Mouse (Mus musculus) ovary, postnatal 10 days (tissue): ENCODE measurements around the gene Chrna5.
A peak's percentile ranks its signal among the peaks of the same experiment; 100 is the strongest.

ENCODE experiments used
- DNase-seq: peaks from one replicate; pipeline ENCODE4 v3.0.0; 2022; ENCODE audit warnings: low spot score

Gene Chrna5

DNA sequence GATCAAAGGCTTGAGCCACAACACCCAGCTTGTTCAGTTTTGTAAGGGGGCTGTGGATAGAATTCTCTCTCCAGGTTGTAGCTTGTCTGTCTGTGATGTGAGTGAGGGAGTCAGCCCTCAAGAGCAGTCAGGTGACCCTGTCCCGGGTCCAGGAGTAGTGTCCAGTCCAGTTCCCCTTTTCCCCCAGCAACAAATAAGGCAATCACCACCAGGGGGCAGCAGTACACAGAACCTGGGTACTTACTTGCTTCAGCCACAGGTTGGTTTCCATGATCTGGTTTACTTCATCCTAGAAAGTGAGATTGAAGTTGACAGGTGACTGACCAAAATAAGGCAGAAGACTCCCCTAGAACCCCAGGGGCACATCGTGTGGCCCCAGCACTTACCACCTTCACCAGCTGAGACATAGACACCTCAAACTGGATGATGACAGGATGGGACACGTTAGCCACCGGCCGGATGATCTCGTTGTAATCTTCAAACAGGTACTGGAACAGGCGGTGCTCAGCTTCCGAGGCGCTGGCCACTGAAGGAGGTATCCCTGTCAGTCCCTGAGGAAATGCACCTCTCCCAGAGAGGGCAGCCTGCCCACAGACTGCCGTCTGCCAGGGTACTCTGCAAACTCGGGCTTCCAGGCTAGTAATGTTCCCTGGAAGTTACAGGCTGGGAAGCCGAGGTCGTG, 43.4 kb downstream of the Chrna5 start:
- peak; percentile 69 for DNase-seq

DNA sequence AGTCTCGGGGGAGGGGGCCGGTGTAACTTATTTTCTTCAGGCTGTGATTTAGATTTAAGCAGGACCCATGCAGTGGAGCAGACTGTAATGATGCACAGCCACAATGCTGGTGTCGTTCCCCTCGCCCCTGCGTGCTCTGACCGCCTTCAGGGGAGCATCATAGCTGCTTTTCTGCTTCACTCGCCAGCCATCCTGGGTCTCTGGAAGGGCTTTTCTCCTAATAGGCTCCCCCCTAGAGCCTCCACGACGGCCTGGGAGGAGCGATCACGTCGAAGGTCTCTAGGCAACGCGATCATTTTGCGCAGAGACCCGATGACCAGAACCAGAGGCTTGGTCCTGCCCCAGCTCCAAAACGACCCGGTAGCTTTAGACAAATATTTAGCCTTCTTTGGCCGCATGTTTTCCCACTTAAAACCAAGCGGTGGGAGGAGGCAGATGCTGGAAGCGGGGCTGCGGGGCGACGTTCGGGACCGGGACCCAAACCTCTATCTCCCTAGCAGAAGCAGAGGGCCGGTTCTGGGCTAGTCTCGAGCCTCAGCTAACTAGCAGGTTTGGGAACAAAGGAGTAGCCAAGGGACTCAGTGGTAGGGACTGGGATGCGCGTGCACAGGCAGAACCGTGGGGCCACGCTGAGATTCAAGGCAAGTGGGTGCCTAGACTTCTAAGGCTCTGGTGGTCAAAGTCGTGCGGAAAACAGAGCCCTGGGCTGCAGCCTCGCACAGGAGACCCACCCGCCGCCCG, 45.0 kb downstream of the Chrna5 start:
- no peak for DNase-seq

DNA sequence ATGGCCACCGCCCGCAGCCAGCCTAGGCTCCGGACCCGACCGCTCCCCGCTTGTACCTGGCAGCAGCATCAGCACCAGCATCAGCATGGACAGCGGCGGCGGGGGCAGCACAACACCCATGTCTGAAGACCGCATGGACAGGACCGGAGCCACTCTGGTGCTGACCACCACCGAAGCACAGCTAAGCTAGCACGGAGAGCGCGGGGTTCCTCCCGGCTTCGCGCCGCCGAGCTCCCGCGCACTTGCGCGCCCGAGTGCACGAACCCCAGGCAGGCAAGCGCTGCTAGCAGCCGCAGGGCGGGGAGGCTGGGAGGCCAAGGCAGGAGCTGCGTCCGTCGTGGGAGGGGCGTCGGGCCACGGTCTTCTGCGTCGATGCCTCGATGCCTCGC, 45.6 kb downstream of the Chrna5 start, which contains the start of gene Chrna3:
Chrna3 (minus strand) TSS at position 288 of the 389 bp plus-strand sequence.
- DNase-seq, result no peak

DNA sequence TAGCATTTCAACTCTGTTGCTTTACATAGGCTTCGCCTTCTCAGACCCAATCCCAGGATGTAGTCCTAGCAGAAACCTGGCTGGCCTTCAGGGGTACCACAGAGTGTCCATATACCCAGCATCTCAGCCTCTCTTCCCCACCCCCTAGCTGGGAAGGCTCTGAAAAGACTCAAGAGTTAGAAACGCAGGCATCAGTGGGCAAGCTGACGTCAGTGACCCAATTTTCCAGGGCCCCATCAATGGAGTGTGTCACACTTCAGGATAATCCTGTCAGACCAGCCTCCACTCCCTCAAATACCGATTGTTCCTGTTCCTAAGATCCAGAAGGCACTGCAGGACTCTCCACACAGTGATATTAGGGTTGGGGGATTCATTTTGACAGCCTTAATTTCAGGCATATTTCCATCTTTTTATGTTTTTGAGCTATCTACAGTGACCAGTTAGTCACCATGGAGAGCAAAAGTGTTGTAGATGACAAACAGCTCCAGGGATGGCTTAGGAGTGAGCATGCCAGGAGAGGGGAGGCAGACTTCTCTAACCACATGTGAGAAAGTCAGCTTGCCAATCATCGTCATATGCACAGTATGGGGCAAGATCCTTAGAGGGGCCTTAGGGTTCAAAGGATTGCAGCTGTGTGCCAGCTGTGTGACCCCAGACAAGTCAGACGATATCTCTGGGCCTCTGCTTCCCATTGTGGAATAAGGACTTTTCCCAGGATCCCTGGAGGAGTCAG, 50.9 kb downstream of the Chrna5 start:
- DNase-seq, result no peak

DNA sequence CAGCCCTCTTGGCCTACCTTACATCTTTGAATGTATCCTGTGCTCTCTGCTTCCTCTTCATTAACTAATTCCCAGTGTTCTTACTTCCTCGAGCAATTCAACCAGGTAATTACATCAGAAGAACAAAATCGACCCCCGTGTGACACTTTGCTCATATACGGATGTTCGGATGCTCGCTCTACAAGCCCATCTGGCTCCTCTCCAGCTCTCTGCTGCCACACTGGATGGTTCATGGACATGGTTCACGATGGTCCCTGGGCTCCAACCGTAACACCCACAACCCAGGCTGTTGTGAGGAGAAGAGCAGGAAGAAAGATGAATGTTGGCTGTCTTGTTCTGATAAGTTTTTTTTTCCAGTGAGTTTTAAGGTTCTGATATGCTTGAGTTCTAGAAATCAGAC, 58.3 kb downstream of the Chrna5 start:
- DNase-seq, result no peak

DNA sequence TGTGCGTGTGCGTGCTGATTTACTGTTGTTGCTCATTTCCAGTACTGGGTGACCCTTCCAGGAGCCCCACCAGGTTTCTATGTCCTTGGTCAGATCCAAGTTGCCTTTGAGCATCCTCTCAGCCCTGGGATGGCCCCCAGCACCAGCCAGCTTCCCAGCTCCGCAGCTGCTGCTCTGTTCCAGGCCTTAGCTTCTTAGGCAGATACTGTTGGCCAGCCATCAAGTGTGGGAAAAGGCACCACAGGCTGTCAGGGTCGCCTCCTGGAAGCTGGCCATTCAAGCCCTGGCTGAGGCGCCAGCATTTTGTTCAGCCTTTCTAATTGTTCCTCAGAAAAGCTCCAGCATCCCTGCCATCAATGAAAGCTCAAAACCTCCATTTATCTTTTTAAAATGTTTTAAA, 59.3 kb downstream of the Chrna5 start:
- DNase-seq, result no peak

DNA sequence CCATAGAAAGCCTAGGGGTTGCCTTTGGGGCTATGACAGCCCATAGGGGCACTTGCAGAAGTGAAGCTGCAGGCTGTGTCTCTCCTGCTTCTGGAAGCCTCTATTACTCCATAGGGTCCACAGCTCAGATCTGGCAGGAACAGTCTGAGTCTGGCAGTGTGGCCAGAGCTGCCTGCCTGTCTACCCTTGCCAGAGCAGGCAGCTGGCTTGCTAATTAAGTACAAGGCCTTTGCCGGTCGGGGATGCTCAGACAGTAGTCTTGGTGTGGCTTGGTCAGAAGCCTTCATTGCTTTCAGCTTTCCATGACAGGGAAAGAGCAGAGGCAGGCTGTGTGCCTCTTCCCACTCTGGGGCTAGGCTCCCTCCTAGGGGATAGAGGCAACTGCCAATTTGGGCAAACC, 60.7 kb downstream of the Chrna5 start:
- DNase-seq, result no peak

DNA sequence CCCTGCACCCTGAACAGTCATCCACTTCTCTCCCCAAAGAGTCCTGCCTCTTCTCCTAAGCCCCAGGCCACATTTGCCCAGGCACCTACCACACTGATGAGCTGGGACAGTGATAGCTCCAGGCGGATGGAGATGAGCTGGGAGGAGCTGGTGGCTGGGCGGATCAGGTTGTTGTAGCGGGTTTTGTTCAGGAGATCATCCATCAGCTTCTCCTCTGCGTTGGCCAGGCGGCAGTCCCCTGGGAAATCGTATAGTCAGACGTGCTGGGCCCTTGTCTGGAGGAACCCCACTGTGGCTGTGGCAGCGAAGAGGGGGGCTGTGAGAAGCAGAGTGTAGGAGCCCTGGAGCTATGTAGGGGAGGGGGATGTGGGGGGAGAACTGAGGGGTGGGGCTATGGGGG, 63.0 kb downstream of the Chrna5 start:
- DNase-seq, result no peak

DNA sequence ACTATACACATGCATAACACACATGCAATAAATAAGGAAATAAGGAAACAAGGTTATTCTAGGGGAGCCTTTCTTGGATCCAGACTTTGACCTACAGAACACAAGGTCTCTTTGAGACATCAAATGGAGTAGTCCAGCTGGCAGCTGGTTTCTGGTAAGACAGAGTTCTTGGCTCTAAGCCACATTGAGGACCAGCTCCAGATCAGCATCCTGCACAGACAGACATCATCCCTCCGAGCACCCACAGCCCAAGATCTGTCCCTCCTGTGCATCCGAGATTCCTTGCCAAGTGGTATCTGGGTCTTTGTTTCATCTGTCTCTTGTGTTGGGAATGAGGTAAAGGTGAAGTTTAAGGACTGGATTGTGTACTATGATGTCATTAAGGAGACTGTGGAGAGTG, 64.3 kb downstream of the Chrna5 start:
- no peak for DNase-seq

DNA sequence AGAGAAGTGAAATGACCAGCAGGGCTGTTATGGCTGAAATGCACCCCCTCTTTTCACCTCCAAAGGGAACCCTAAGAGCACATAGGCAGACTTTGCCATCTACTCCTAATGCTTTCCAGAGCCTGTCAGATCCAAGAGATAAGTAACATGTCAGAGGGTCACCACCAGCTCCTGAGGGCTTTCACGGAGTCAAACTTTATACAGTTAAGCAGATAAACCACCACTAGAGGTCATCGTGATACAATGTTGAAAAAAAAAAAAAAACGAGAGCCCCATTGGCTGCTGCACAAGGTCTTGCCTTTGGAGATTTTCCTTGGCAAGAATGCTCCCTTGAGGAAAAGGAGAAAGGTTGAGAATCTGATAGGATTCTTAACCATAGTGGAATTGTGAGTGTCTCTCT, 66.1 kb downstream of the Chrna5 start:
- no peak for DNase-seq

DNA sequence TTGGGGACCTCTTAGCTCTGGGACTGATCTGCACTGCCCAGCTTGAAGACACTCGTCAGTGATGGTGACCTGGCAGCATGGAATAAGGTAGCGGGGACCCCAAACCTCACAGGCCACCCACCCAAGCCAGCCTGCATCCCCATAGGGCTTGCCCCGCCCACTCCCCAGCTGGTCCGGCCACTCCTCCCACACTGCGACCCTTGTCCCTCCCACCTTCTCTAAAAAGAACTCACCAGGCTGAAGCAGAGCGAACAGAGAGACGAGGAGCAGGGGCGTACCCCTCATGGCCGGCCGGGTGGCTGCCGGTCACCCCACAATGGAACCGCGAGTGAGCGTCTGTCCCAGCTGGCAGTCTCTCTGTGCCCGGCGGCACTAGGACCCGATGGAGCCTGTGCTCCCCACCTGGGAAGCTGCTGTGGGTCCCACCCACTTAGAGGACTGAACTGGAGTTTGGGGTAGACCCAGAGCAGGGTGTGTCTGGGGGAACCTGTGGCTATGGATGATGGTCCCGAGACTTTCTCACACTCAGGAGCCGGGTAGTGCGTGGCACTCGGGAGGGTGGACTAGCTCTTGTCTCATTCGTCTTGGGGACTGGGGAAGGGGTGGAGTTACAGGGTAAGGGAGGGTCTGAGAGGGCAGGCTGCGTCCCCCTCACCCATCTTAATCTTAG, 67.7 kb downstream of the Chrna5 start, which contains the start of gene Chrnb4:
Chrnb4 (minus strand) TSS at position 569 of the 670 bp plus-strand sequence.
- DNase-seq, result no peak

DNA sequence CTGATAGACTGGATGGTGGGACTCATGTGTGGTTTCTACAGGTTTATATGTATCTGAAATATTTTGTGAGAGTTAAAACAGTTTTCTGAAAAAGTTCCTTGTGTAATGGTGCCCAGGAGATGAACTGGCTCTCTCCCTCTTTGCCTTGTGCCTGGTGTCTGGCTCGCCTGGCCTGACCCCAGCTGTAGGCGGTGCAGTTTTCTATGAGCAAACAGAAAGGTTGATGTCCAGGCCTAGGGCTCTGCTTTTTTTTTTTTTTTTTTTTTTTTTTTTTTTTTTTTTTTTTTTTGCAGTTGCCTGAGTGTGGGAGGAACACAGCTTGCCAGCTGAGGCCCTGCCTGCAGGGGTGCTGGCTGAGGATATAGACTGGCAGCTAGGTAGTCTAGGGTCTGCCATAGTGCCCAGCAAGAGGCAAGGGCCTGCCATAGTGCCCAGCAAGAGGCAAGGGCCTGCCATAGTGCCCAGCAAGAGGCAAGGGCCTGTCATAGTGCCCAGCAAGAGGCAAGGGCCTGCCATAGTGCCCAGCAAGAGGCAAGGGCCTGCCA, 74.8 kb downstream of the Chrna5 start:
- no peak for DNase-seq
